Mouse (Mus musculus) cerebellum, adult 2 months (tissue): ENCODE measurements around the gene Zfpl1.

Experiments used
- CTCF ChIP-seq: fragments of 200-500 bp; IDR thresholded peaks from 2 replicates; pipeline ENCODE4 v1.5.1; 2011; ENCODE audit warnings: low read depth, mild to moderate bottlenecking, control low read depth, low read length, moderate library complexity, borderline replicate concordance; ENCODE audit not compliant: insufficient read depth
- POLR2A ChIP-seq: fragments of 200-500 bp; IDR thresholded peaks from 2 replicates; pipeline ENCODE4 v1.6.1; 2011; ENCODE audit warnings: low read length, control low read depth, borderline replicate concordance; ENCODE audit not compliant: insufficient read depth

DNA sequence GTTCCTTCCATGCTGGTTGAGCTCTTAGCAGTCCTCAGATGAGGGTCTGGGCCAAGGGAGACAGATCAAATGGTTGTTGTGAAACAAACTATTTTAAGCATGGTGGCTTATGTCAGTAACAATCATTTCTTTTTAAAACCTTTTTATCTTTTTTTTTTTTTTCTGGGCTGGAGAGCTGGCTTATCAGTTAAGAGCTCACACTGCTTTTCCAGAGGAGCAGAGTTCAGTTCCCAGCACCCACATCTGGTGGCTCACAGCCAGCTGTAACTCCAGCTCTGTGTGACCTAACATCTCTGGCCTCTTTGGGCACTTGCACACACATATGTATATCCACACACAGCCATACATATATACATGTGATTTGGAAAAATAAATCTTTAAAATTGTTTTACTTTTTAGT lies 47.1 kb downstream of the Zfpl1 start:
- no peak for TF ChIP-seq POLR2A
- TF ChIP-seq CTCF = no peak
